Mouse (Mus musculus): ENCODE results near the gene Pcnx2.

Gene Pcnx2

DNA sequence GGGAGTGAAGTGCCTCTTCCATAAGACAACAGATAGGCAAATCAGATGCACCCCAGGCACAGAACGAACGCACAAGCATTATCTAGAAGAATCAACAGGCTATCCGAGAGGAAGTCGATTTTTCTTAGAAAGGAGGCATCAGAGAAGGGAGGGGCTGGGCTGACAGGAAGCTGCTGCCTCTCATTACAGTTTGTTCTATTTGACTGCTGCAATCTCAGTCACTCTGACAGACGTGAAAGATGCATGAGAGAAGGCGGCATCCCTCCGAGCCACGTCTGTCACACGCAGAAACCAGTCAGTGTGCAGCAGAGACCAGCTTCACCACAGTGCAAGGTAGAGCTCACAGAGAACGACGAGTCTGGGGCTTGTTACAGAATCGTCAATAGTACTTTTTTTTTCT, 74.4 kb downstream of the Pcnx2 start:
- peak in 1 of 2 experiments; percentile 3 for DNase-seq (ENCODE audit: low read depth in 1 of 2, low spot score in 2 of 2)

- DNase-seq (ENCODE audit: low read depth in 1 of 2, low spot score in 2 of 2): no peak
Measured at GRCm38 (mm10) chr8:125822065-125822464, 76.1 kb downstream of the Pcnx2 start.

GRCm38 (mm10) chr8:125819797-125820196, 78.3 kb downstream of the Pcnx2 start:
- no peak for DNase-seq (ENCODE audit: low read depth in 1 of 2, low spot score in 2 of 2)

DNA sequence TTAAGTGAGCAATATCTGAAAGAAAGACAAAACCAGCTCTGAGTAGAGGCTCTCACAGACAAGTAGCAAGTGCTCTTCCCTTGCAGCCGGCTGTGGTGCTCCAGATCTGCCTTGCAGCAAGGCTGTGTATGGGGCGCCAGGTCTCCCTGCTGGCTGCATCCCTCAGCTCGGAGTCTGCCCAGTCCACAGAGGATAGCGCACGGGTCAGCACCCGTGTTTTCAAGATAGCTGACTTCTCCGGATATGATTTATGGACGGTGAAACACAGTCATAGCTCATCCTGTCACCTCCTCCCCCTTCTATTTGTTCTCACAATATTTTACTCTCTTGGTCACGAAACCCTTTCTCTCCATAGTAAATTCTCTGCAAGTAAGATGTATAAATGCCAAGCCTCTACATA, 79.3 kb downstream of the Pcnx2 start:
- DNase-seq (ENCODE audit: low read depth in 1 of 2, low spot score in 2 of 2): no peak

DNA sequence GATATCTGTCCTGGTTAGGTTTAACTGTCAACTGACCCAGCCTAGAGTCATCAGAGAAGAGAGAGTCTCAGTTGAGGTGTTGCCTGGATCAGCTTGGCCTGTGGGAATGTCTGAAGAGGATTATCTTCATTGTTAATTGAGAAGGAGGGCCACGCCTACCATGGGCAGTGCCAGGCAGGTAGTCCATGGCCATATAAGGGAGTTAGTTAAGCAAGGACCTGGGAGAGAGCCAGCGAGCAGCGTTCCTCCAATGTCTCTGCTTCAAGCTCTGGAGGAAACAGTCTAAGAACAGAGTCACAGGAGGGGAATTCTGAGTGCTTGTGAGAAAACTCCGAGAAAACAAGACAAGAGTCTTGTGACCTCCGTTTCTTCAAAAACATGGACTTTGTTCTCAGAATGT, 81.4 kb downstream of the Pcnx2 start:
- no peak for DNase-seq (ENCODE audit: low read depth in 1 of 2, low spot score in 2 of 2)

- DNase-seq (ENCODE audit: low read depth in 1 of 2, low spot score in 2 of 2): no peak
Measured at GRCm38 (mm10) chr8:125808826-125809225, 89.3 kb downstream of the Pcnx2 start.

DNA sequence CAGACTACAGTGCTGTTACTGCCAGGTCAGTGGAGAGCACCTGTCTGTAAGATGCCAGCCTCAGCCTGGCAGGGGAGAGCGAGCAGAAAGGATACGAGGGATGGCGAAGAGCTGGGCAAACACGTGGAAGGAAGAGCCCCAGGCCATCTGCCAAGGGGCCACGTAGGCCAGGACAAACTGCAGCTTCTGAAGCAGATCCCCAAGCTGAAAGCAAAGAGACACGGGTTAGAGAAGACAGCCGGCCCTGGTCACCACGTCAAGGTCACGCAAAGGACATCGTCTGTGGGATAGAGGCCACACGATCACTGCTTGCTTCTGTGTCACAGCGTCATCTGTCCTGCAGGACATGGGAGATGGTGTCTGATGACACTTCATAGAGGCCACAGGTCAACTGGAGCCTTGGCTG, 90.2 kb downstream of the Pcnx2 start:
- DNase-seq (ENCODE audit: low read depth in 1 of 2, low spot score in 2 of 2): no peak

DNA sequence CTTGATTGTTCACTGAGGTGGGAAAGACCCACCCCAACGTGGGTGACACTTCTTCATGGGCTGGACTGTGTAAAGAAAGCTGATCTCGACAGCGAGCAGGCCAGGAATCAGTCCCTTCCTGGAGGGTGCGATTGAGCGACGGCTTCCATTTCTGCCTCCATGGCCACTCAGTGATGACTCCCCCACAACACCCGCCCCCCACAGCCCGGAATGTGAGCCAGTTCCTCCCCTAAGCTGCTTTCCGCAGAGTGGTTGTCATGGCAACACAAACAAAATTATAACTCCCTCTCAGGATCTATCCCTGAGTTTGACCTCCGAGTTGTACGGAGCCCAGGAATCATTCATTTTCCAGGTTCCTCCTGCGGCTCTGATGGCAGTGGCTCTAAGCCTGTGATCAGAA, 91.7 kb downstream of the Pcnx2 start:
- no peak for DNase-seq (ENCODE audit: low read depth in 1 of 2, low spot score in 2 of 2)

DNA sequence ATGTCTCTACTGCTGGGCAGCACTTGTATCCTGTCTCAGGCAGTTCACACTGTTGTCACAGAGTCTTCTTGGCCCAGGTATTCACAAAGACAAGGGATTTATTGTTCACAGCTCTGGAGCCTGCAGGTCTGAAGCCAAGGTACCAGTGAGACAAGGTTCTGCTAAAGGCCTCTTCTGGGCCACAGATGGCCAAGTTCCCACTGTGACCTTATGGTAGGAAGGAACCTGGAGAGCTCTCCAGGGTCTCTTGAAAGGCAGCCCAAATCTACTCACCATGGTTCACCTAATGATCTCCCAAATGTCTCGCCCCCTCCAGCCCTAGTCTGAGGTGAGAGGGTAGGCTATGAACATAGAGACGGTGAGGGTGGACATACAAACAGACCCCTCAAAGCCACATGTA, 101.1 kb downstream of the Pcnx2 start:
- no peak for DNase-seq (ENCODE audit: low read depth in 1 of 2, low spot score in 2 of 2)

DNA sequence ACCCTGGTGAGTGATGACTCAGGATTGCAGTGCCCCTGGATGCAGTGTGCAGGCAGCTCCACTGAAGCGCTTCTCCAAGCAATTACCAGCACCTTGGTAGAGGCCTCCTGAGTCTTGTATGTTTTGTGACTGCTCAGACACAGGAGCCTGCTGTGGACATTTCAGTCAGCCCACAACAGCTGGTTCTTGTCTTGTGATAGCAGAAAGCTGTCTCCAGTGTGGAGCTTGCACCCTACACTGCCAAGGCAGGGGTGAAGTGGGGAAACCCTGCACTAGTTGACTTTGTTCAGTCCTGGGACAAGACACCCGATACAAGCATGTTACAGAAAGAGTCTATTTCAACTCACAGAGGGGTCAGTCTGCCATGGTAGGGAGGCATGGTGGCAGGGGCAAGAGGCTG, 102.8 kb downstream of the Pcnx2 start:
- DNase-seq (ENCODE audit: low read depth in 1 of 2, low spot score in 2 of 2): no peak

DNA sequence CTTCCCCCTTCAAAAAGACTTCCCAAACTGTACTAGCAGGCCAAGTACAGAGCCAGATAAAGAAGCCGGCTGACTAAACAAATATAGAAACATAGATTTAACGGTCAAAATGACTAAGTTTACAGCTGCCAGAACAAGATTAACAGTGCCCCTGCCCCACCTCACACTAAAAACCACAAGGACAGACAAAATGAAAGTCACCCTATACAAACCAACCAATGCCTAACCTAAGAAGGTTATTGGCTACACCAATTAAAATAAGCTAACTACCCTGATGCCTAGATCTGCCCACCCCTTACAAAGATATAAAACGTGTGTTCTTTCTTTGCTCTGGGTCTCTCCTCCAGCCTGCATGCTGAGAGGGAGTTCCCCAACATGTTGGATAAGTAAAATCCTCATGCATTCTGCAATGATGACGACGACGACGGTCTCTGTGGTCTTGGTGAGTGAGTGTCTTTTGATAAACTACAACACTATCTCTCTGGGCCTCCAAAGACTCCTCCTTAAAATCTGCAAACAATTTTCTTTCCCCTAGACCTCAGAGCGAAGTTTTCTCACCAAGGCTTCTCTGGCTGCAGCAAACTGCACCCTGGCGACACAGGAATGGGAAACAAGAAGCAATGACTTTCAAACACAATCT, 105.2 kb downstream of the Pcnx2 start:
- no peak for DNase-seq (ENCODE audit: low read depth in 1 of 2, low spot score in 2 of 2)

DNA sequence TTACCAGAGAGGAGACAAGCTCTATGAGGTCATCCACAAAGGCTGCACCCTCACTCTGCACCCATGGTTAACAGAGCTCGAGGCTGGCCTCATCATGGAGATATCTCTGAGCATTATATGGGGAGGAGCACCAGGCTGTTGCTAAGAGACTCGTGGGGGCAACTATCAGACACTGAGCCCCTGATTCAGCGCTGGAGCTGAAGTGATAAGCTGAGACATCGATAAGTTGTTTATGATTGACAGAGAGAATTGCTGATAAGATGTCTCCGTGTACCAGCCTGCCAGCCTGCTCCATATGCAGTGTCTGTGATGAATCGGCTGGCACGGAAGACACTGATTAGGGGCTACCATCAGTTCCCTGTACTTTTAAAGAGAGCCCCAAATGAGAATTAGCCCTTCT, 111.2 kb downstream of the Pcnx2 start:
- no peak for DNase-seq (ENCODE audit: low read depth in 1 of 2, low spot score in 2 of 2)

GRCm38 (mm10) chr8:125782161-125782560, 116.0 kb downstream of the Pcnx2 start:
- no peak for DNase-seq (ENCODE audit: low read depth in 1 of 2, low spot score in 2 of 2)

DNA sequence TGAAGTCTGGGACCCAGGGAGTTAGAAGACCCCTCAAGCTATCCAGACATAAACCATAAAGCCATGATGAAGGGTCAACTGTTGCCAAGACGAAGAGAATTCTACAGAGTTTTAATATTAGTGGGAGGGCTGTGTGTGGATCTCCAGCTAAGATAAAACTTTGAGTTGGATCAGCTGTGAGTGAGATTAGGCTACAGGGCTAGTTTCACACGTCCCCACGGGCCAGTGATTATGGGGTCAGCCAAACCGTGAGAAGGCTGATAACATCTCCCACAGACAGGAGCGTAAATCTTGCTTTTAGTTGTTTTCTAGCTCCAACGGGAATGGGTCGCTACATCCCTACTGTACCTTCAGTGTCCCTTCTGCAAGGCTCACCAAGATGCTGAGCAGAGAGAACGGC, 118.5 kb downstream of the Pcnx2 start:
- no peak for DNase-seq (ENCODE audit: low read depth in 1 of 2, low spot score in 2 of 2)

DNA sequence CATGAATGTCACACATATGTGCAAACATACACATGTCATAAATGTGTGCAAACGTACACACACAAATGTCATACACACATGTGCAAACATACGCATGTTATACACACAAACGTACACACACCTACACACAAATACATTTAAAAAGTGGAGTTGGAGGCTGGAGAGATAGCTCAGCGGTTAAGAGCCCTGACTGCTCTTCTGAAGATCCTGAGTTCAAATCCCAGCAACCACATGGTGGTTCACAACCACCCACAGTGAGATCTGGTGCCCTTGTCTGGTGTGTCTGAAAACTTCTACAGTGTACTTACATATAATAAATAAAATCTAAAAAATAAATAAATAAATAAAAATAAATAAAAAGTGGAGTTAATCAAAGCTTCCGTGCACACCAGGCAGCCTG, 119.2 kb downstream of the Pcnx2 start:
- no peak for DNase-seq (ENCODE audit: low read depth in 1 of 2, low spot score in 2 of 2)

- DNase-seq (ENCODE audit: low read depth in 1 of 2, low spot score in 2 of 2): no peak
Measured at GRCm38 (mm10) chr8:125777478-125778164, 120.5 kb downstream of the Pcnx2 start.

- DNase-seq (ENCODE audit: low read depth in 1 of 2, low spot score in 2 of 2): peak; percentile 21 to 37
Measured at GRCm38 (mm10) chr8:125776800-125777199, 121.3 kb downstream of the Pcnx2 start.

- DNase-seq (ENCODE audit: low read depth in 1 of 2, low spot score in 2 of 2): no peak
Measured at GRCm38 (mm10) chr8:125776314-125776713, 121.8 kb downstream of the Pcnx2 start.

- DNase-seq (ENCODE audit: low read depth in 1 of 2, low spot score in 2 of 2): no peak
Measured at GRCm38 (mm10) chr8:125775031-125775430, 123.1 kb downstream of the Pcnx2 start.

- no peak for DNase-seq (ENCODE audit: low read depth in 1 of 2, low spot score in 2 of 2)
Measured at GRCm38 (mm10) chr8:125773281-125773803, 124.8 kb downstream of the Pcnx2 start.

DNA sequence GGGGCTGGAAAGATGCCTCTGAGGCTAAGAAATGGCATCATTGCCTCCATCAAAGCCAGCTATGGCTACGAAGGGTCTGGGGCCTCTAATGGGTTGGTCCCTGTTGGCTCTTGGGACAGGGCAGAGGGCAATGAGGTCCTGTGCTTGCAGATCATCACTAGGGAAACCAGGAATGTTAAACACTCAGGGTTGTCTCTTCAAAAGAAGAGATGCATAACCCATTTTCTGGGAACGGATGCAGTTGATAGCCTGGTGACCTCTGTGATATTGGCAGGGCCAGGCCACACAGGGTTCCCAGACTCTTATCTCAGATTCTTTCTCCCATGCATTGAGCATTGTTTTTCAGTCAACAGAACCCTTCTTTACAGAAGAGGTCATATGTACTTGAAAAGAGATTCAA, 125.8 kb downstream of the Pcnx2 start:
- DNase-seq (ENCODE audit: low read depth in 1 of 2, low spot score in 2 of 2): no peak

- DNase-seq (ENCODE audit: low read depth in 1 of 2, low spot score in 2 of 2): no peak
Measured at GRCm38 (mm10) chr8:125768079-125768478, 130.0 kb downstream of the Pcnx2 start.

Measured in monocyte, adult 2 months (primary cell).